Mouse (Mus musculus): ENCODE results near the gene Gp9.

GRCm38 (mm10) chr6:87730141-87730540, 47.7 kb upstream of the Gp9 start:
- no peak for TF ChIP-seq POLR2A (IDR thresholded peaks at IDR 0.05; ENCODE audit: extremely low read depth, insufficient read depth, low read length)
- no peak for TF ChIP-seq CTCF (IDR thresholded peaks at IDR 0.05; ENCODE audit: extremely low read depth, insufficient read depth, low read length)
